Mouse (Mus musculus) G1E (cell line): ENCODE measurements around the gene Fyttd1. TPM values are rescaled to one million over a fixed set of nuclear protein-coding genes. Genes with fewer than 3 reads are reported as not detected.

Experiments
- ATAC-seq: 2 replicates; pipeline ENCODE4 v1.8.0; 2016; ENCODE audit warnings: mild to moderate bottlenecking; ENCODE audit not compliant: insufficient number of reproducible peaks, poor library complexity, low FRiP score, severe bottlenecking; ENCODE audit errors: extremely low read depth
- DNase-seq: peaks from one replicate; pipeline ENCODE4 v3.0.0; 2012; ENCODE audit warnings: low spot score
- H3K27me3 ChIP-seq: 2 replicates; pipeline ENCODE4 v1.6.1; 2012; ENCODE audit warnings: mild to moderate bottlenecking, low read length, inconsistent platforms; ENCODE audit not compliant: insufficient read depth
- H3K36me3 ChIP-seq: replicated peaks from 2 replicates; pipeline ENCODE3; 2012; ENCODE audit warnings: mild to moderate bottlenecking, inconsistent platforms
- H3K4me1 ChIP-seq: 2 replicates; pipeline ENCODE4 v1.6.1; 2012; ENCODE audit warnings: low read depth, low read length, inconsistent platforms, mixed read lengths; ENCODE audit not compliant: insufficient read depth
- H3K4me3 ChIP-seq: 2 replicates; pipeline ENCODE4 v1.5.1; 2012; ENCODE audit warnings: low read depth, mild to moderate bottlenecking, inconsistent platforms, low read length, moderate library complexity, mixed read lengths
- H3K9me3 ChIP-seq: replicated peaks from 2 replicates; pipeline ENCODE4 v1.6.1; 2012; ENCODE audit warnings: inconsistent platforms
- CTCF ChIP-seq: IDR thresholded peaks from 2 replicates; pipeline ENCODE4 v1.5.1; 2012; ENCODE audit warnings: low read depth, low read length, inconsistent platforms, mixed read lengths
- GATA1 ChIP-seq: IDR thresholded peaks from 2 replicates; pipeline ENCODE4 v1.6.1; 2012; ENCODE audit warnings: borderline replicate concordance, low read length, inconsistent platforms, mixed read lengths
- GATA2 ChIP-seq: IDR thresholded peaks from 2 replicates; pipeline ENCODE4 v1.6.1; 2012; ENCODE audit warnings: low read depth, low read length, inconsistent platforms, borderline replicate concordance
- POLR2AphosphoS5 ChIP-seq: IDR thresholded peaks from 2 replicates; pipeline ENCODE4 v1.6.1; 2012; ENCODE audit warnings: low read depth, low read length, inconsistent platforms; ENCODE audit not compliant: insufficient replicate concordance
- TAL1 ChIP-seq: conservative IDR thresholded peaks from 2 replicates; pipeline ENCODE4 v1.6.1; 2012; ENCODE audit warnings: low read depth, low read length, inconsistent platforms, mixed read lengths
- polyA plus RNA-seq: library from polyadenylated mRNA; stranded (reverse); fragments of >175 nt; gene quantifications from 2 replicates; pipeline ENCODE4 v1.2.3, GENCODE M21; 2012
- total RNA-seq, 2 experiments: library from RNA; stranded (forward) in 1 of 2; stranded (reverse) in 1 of 2; fragments of 200-1000 nt in 1 of 2; fragments of >200 nt in 1 of 2; fragmentation: Nextera tagmentation in 1 of 2; gene quantifications; 2 replicates each; pipeline ENCODE4 v1.2.3; 2014 to 2017

Fyttd1 gene
- total and polyA plus RNA-seq, 3 experiments, result 100 to 281 (median 121) TPM

- no peak for DNase-seq
- H3K36me3 ChIP-seq, result peaks cover 62% of the 10 kb centered on the region
- H3K4me1 ChIP-seq, result no peaks in the 10 kb centered on the region
- ATAC-seq, result no peak
- TF ChIP-seq CTCF (no peak), GATA2 (no peak), POLR2AphosphoS5 (no peak), TAL1 (no peak), GATA1 (no peak)
- no peaks in the 10 kb centered on the region for H3K9me3 ChIP-seq
- H3K4me3 ChIP-seq, result no peak overlapping the region
- H3K27me3 ChIP-seq, result no peaks in the 10 kb centered on the region
Observed at GRCm38 (mm10) chr16:32901360-32902050, 24.2 kb downstream of the Fyttd1 start.

GRCm38 (mm10) chr16:32902051-32902428, 24.7 kb downstream of the Fyttd1 start:
- Histone ChIP-seq H3K4me1 (no peaks in the 10 kb centered on the region), H3K27me3 (no peaks in the 10 kb centered on the region), H3K9me3 (no peaks in the 10 kb centered on the region), H3K36me3 (peaks cover 65% of the 10 kb centered on the region), H3K4me3 (no peak overlapping the region)
- TF ChIP-seq TAL1 (no peak), CTCF (no peak), GATA1 (no peak)
- DNase-seq, result no peak
- no peak for ATAC-seq

- H3K36me3 ChIP-seq, result peaks cover 45% of the 10 kb centered on the region
- H3K4me1 ChIP-seq, result peaks cover 2% of the 10 kb centered on the region; the same call in 1 of the 2 replicates
- ATAC-seq, result no peak
- no peak for DNase-seq
- no peak overlapping the region for H3K4me3 ChIP-seq
- H3K27me3 ChIP-seq, result no peaks in the 10 kb centered on the region
- H3K9me3 ChIP-seq, result no peaks in the 10 kb centered on the region
- no peak for TF ChIP-seq GATA1
- TF ChIP-seq CTCF, result no peak
- TF ChIP-seq POLR2AphosphoS5, result no peak
- no peak for TF ChIP-seq TAL1
- TF ChIP-seq GATA2, result no peak
Observed at GRCm38 (mm10) chr16:32906186-32906585, 28.9 kb downstream of the Fyttd1 start.

GRCm38 (mm10) chr16:32906727-32907126, 29.4 kb downstream of the Fyttd1 start:
- TF ChIP-seq POLR2AphosphoS5, result no peak
- TF ChIP-seq CTCF, result no peak
- no peak for TF ChIP-seq GATA2
- TF ChIP-seq GATA1, result no peak
- TF ChIP-seq TAL1, result no peak
- no peak overlapping the region for H3K4me3 ChIP-seq
- ATAC-seq (no peak), DNase-seq (no peak)
- H3K27me3 ChIP-seq, result no peaks in the 10 kb centered on the region
- no peaks in the 10 kb centered on the region for H3K9me3 ChIP-seq
- H3K4me1 ChIP-seq, result peaks cover 4% of the 10 kb centered on the region; the same call in 1 of the 2 replicates
- H3K36me3 ChIP-seq, result peaks cover 40% of the 10 kb centered on the region

DNA sequence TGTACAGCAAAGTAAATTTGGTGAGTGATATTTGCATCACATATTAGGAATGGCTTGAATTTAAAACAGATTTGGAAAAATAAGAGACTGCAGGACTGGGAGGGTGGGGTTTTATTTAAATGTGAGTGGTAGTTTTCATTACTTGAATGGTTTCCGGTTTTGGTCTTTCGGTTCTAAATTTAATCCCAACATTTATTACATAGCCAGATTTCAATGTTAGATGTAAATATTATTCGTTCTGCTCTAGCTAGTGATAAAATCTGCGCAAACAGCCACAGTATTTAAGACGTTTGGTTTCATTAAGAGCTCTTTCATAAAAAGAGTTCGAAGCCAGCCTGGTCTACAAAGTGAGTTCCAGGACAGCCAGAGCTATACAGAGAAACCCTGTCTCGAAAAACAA, 35.9 kb downstream of the Fyttd1 start:
- ATAC-seq (no peak), DNase-seq (no peak)
- peaks cover 11% of the 10 kb centered on the region for H3K36me3 ChIP-seq
- peaks cover 21% of the 10 kb centered on the region for H3K4me1 ChIP-seq
- no peaks in the 10 kb centered on the region for H3K27me3 ChIP-seq
- no peak overlapping the region; the same call in 1 of the 2 replicates for H3K4me3 ChIP-seq
- TF ChIP-seq CTCF (no peak), GATA1 (no peak), GATA2 (no peak), TAL1 (no peak)
- no peaks in the 10 kb centered on the region for H3K9me3 ChIP-seq

- Histone ChIP-seq H3K9me3 (no peaks in the 10 kb centered on the region), H3K4me1 (peaks cover 21% of the 10 kb centered on the region), H3K27me3 (no peaks in the 10 kb centered on the region), H3K4me3 (peak within 1 kb of the TSS; percentile 96), H3K36me3 (peaks cover 13% of the 10 kb centered on the region)
- TF ChIP-seq TAL1 (no peak), GATA1 (no peak), GATA2 (no peak)
- peak; percentile 92 for DNase-seq
- ATAC-seq, result peak; percentile 28
Observed at GRCm38 (mm10) chr16:32913937-32914881, 36.9 kb downstream of the Fyttd1 start, which contains the start of gene Lrch3. Lrch3 (plus strand) TSS chr16:32914100.
